Comparison of ENCODE assay signal across 8 mouse cellular contexts in the genomic region with DNA sequence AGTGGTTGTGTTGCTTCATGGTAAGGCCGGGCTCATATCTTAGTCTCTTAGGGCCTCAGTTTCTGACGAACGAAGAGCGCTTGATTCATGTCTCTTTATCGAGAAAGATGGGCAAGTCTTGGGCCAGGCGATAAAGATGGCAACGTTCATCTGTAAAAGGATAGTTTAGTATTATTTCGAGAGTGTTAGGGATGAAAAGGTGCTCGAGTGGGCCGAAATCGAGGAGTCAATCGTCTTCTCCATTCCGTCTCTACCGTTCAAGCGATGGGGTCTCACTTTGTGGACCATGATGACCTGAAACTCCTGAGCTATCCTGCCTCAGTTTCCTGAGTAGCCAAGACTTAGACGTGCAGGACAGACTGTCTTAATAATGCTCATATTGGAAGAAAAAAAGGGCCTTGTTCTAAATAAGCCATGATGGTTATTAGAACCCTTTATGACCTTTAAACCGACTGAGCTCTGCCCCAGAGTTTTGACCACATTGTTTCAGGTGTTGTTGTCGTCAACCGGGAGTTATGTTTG. TPM values are rescaled to one million over a fixed set of nuclear protein-coding genes. Genes with fewer than 3 reads are reported as not detected.
A peak's percentile ranks its signal among the peaks of the same experiment; 100 is the strongest.
DNase-seq lines count a peak whose midpoint lies in the region; ATAC-seq and TF ChIP-seq lines count a peak whose summit lies in the region.

No protein-coding gene starts in this region.

- H3K27ac ChIP-seq in kidney, embryonic 14.5 days (ENCODE audit: low read depth, low read length), result no peak overlapping the region
- H3K27ac ChIP-seq in bone marrow, adult 2 months (ENCODE audit: control insufficient read depth, insufficient read depth, low read depth, low read length, poor library complexity), result peak overlapping the region; percentile 70
- peak overlapping the region; percentile 90; the same call in 1 of the 2 replicates for H3K27ac ChIP-seq in hindbrain, embryonic 12.5 days
- H3K27ac ChIP-seq in midbrain, embryonic 13.5 days, result peak overlapping the region; percentile 89

- peak overlapping the region; percentile 65 for H3K4me2 ChIP-seq in kidney, embryonic 14.5 days (replicated peaks; ENCODE audit: low read depth, low read length)
- peak overlapping the region; percentile 85 for H3K4me2 ChIP-seq in hindbrain, embryonic 12.5 days (replicated peaks)
- H3K4me2 ChIP-seq in midbrain, embryonic 13.5 days (replicated peaks), result peak overlapping the region; percentile 79

- peaks cover 11% of the 10 kb centered on the region for H3K4me1 ChIP-seq in kidney, embryonic 14.5 days (ENCODE audit: control insufficient read depth, insufficient read depth, low read length)
- H3K4me1 ChIP-seq in bone marrow, adult 2 months (ENCODE audit: control insufficient read depth, insufficient read depth, low read length), result peaks cover 3% of the 10 kb centered on the region; the same call in 1 of the 2 replicates
- peaks cover 18% of the 10 kb centered on the region for H3K4me1 ChIP-seq in hindbrain, embryonic 12.5 days
- H3K4me1 ChIP-seq in midbrain, embryonic 13.5 days (replicated peaks), result peaks cover 21% of the 10 kb centered on the region

- no peak for TF ChIP-seq CTCF in bone marrow, adult 2 months (IDR thresholded peaks at IDR 0.05; ENCODE audit: control insufficient read depth, insufficient read depth, low read length)

- peak overlapping the region; percentile 94 for H3K9ac ChIP-seq in kidney, embryonic 14.5 days (ENCODE audit: low read depth, low read length)
- H3K9ac ChIP-seq in hindbrain, embryonic 12.5 days, result peak overlapping the region; percentile 99
- peak overlapping the region; percentile 97 for H3K9ac ChIP-seq in midbrain, embryonic 13.5 days (replicated peaks)

- whole genome bisulfite sequencing in kidney, embryonic 14.5 days, result 5% methylated on average over 19 of the region's 19 CpGs
- 7% methylated on average over 19 of the region's 19 CpGs for WGBS in bone marrow, adult 2 months
- WGBS in hindbrain, embryonic 12.5 days, result 5% methylated on average over 19 of the region's 19 CpGs
- 7% methylated on average over 19 of the region's 19 CpGs for WGBS in midbrain, embryonic 13.5 days

- TF ChIP-seq POLR2A in bone marrow, adult 2 months (IDR thresholded peaks at IDR 0.05; ENCODE audit: borderline replicate concordance, control insufficient read depth, low read depth, low read length), result no peak

- no peaks in the 10 kb centered on the region for H3K36me3 ChIP-seq in kidney, embryonic 14.5 days (ENCODE audit: control insufficient read depth, insufficient read depth, low read length)
- H3K36me3 ChIP-seq in hindbrain, embryonic 12.5 days, result no peaks in the 10 kb centered on the region
- no peaks in the 10 kb centered on the region for H3K36me3 ChIP-seq in midbrain, embryonic 13.5 days

- peak overlapping the region; percentile 86 for H3K4me3 ChIP-seq in kidney, embryonic 14.5 days (ENCODE audit: low read length)
- peak overlapping the region; percentile 87 for H3K4me3 ChIP-seq in bone marrow, adult 2 months (replicated peaks; ENCODE audit: control insufficient read depth, low read depth, low read length)
- H3K4me3 ChIP-seq in hindbrain, embryonic 12.5 days, result peak overlapping the region; percentile 99
- peak overlapping the region; percentile 93 for H3K4me3 ChIP-seq in midbrain, embryonic 13.5 days (replicated peaks)

- no peaks in the 10 kb centered on the region for H3K9me3 ChIP-seq in kidney, embryonic 14.5 days (ENCODE audit: control insufficient read depth, low read length)
- H3K9me3 ChIP-seq in hindbrain, embryonic 12.5 days (replicated peaks), result no peaks in the 10 kb centered on the region
- H3K9me3 ChIP-seq in midbrain, embryonic 13.5 days, result no peaks in the 10 kb centered on the region

- ATAC-seq in kidney, embryonic 14.5 days (ENCODE audit: low FRiP score, low TSS enrichment), result no peak
- no peak for ATAC-seq in hindbrain, embryonic 12.5 days (ENCODE audit: low FRiP score)
- ATAC-seq in midbrain, embryonic 13.5 days, result no peak

- H3K27me3 ChIP-seq in kidney, embryonic 14.5 days (ENCODE audit: control insufficient read depth, insufficient read depth, low read length), result no peaks in the 10 kb centered on the region
- H3K27me3 ChIP-seq in hindbrain, embryonic 12.5 days, result no peaks in the 10 kb centered on the region
- H3K27me3 ChIP-seq in midbrain, embryonic 13.5 days, result no peaks in the 10 kb centered on the region

- no peak for DNase-seq in kidney, postnatal 4 days
- DNase-seq in urinary bladder, postnatal 14 days (ENCODE audit: low spot score), result no peak
- no peak for DNase-seq in layer of hippocampus, postnatal 36 days
- DNase-seq in adrenal gland, postnatal 25 days, result no peak

RNA-seq across cellular contexts. Expression of gene Rabep1, which starts 0.9 kb away (rescaled TPM):
- 22.6 and 36.9 TPM in 2 replicates for polyA plus RNA-seq in kidney, embryonic 14.5 days (2014; fragmentation: Nextera tagmentation; extraction: Ambion mirVana)
- 12.6 and 28.8 TPM in 2 replicates for polyA plus RNA-seq in bone marrow, adult 2 months (2011; ENCODE audit: insufficient read depth, insufficient read length, low replicate concordance, missing spikeins)
- 56.9 and 58.5 TPM in 2 replicates for polyA plus RNA-seq in hindbrain, embryonic 12.5 days (2016; fragmentation: Nextera tagmentation; extraction: Ambion mirVana)
- 74.0 and 77.2 TPM in 2 replicates for polyA plus RNA-seq in midbrain, embryonic 13.5 days (2015; fragmentation: Nextera tagmentation; extraction: Ambion mirVana)
- 100 to 1,000 TPM; 126 to 128 TPM for total RNA-seq in layer of hippocampus, postnatal 36 days (2021)
- total RNA-seq in adrenal gland, postnatal 25 days (2021), result 166 and 181 TPM in 2 replicates

RNA-seq across cellular contexts. Expression of gene Scimp, which starts 33.1 kb away (rescaled TPM):
- not detected in 2 replicates for polyA plus RNA-seq in kidney, embryonic 14.5 days (2014; fragmentation: Nextera tagmentation; extraction: Ambion mirVana)
- polyA plus RNA-seq in bone marrow, adult 2 months (2011; ENCODE audit: insufficient read depth, insufficient read length, low replicate concordance, missing spikeins), result 1.9 TPM in 1 of 2 replicates, not detected in the other
- polyA plus RNA-seq in hindbrain, embryonic 12.5 days (2016; fragmentation: Nextera tagmentation; extraction: Ambion mirVana), result not detected in 2 replicates
- 0.19 TPM in 1 of 2 replicates, not detected in the other for polyA plus RNA-seq in midbrain, embryonic 13.5 days (2015; fragmentation: Nextera tagmentation; extraction: Ambion mirVana)
- total RNA-seq in layer of hippocampus, postnatal 36 days (2021), result not detected
- total RNA-seq in adrenal gland, postnatal 25 days (2021), result 0.79 and 0.90 TPM in 2 replicates
